Mouse (Mus musculus) monocyte, adult 5-6 weeks (primary cell): Measurements from ENCODE around the gene Myo9a. TPM values are rescaled to one million over a fixed set of nuclear protein-coding genes. Genes with fewer than 3 reads are reported as not detected.

Source experiments
- ATAC-seq: fragments of 153-309, 156-312 bp; replicated peaks from 2 replicates; pipeline ENCODE4 v1.8.0; 2017; ENCODE audit warnings: mild to moderate bottlenecking; ENCODE audit not compliant: low TSS enrichment, insufficient number of reproducible peaks, severe bottlenecking, poor library complexity, low FRiP score
- total RNA-seq: library from RNA; stranded (forward); fragments of 200-1000, 200-491, 200-594 nt; gene quantifications from 3 replicates; pipeline ENCODE4 v1.2.3, GENCODE M21; 2017

Myo9a gene
- 12.7 to 31.5 TPM (median 27.3 TPM) in 3 replicates for total RNA-seq

GRCm38 (mm10) chr9:59750267-59751065 lies at the start of gene Myo9a, which contains the start of gene Senp8:
Gene Myo9a, plus strand, starts transcription at chr9:59750896.
Gene Senp8, minus strand, starts transcription at chr9:59750710.
- ATAC-seq: peak; percentile 95

- no peak for ATAC-seq
Measured at GRCm38 (mm10) chr9:59701094-59701493, 49.6 kb upstream of the Myo9a start.

GRCm38 (mm10) chr9:59703099-59703498 lies 47.6 kb upstream of the Myo9a start:
- ATAC-seq: no peak

GRCm38 (mm10) chr9:59706850-59707825 lies 43.6 kb upstream of the Myo9a start:
- no peak for ATAC-seq

- ATAC-seq: no peak
Measured at GRCm38 (mm10) chr9:59709225-59709624, 41.5 kb upstream of the Myo9a start.

- no peak for ATAC-seq
Measured at GRCm38 (mm10) chr9:59716275-59716898, 34.3 kb upstream of the Myo9a start.

GRCm38 (mm10) chr9:59718237-59718636 lies 32.5 kb upstream of the Myo9a start:
- ATAC-seq: no peak

- no peak for ATAC-seq
Measured at GRCm38 (mm10) chr9:59721144-59721543, 29.6 kb upstream of the Myo9a start.

- ATAC-seq: peak; percentile 73
Measured at GRCm38 (mm10) chr9:59723096-59723657, 27.5 kb upstream of the Myo9a start.

GRCm38 (mm10) chr9:59723791-59724442 lies 26.8 kb upstream of the Myo9a start:
- no peak for ATAC-seq

- no peak for ATAC-seq
Measured at GRCm38 (mm10) chr9:59725515-59725914, 25.2 kb upstream of the Myo9a start.

- no peak for ATAC-seq
Measured at GRCm38 (mm10) chr9:59727569-59728286, 23.0 kb upstream of the Myo9a start.

- ATAC-seq: no peak
Measured at GRCm38 (mm10) chr9:59731136-59731535, 19.6 kb upstream of the Myo9a start.

GRCm38 (mm10) chr9:59733075-59733474 lies 17.6 kb upstream of the Myo9a start:
- no peak for ATAC-seq

GRCm38 (mm10) chr9:59735394-59735793 lies 15.3 kb upstream of the Myo9a start:
- no peak for ATAC-seq

GRCm38 (mm10) chr9:59740593-59740992 lies 10.1 kb upstream of the Myo9a start:
- ATAC-seq: no peak

- ATAC-seq: no peak
Measured at GRCm38 (mm10) chr9:59743903-59744302, 6.8 kb upstream of the Myo9a start.

GRCm38 (mm10) chr9:59748387-59748786 lies 2.3 kb upstream of the Myo9a start:
- no peak for ATAC-seq
